Mouse (Mus musculus) forebrain, postnatal 0 days (tissue): ENCODE measurements at regions not wholly inside any gene's neighbourhood (a gene's known extent, or its start where the extent isn't known, plus 50 kb on each side); places are given as distances from the start of the nearest gene placed in this dataset.

ENCODE experiments used
- ATAC-seq: fragments of 200-750 bp; cut with Nextera tagmentation; 2 replicates; pipeline ENCODE4 v1.8.0; 2017; ENCODE audit warnings: mild to moderate bottlenecking, moderate library complexity
- DNase-seq: peaks from one replicate; pipeline ENCODE4 v3.0.0-alpha.2; 2015
- H3K27ac ChIP-seq: fragments of 300-500 bp; sonication (generic); 2 replicates; pipeline ENCODE4 v1.5.1; 2014; ENCODE audit warnings: low read depth, mild to moderate bottlenecking, antibody characterized with exemption, low read length, moderate library complexity, mixed read lengths
- H3K27me3 ChIP-seq: fragments of 300-500 bp; sonication (generic); 2 replicates; pipeline ENCODE4 v1.6.1; 2014; ENCODE audit warnings: mild to moderate bottlenecking, low read length, mixed read lengths; ENCODE audit not compliant: insufficient read depth
- H3K36me3 ChIP-seq: fragments of 300-500 bp; sonication (generic); 2 replicates; pipeline ENCODE4 v1.6.1; 2014; ENCODE audit warnings: mild to moderate bottlenecking, moderate library complexity; ENCODE audit not compliant: insufficient read depth
- H3K4me1 ChIP-seq: fragments of 300-500 bp; sonication (generic); 2 replicates; pipeline ENCODE4 v1.6.1; 2014; ENCODE audit warnings: antibody characterized with exemption; ENCODE audit not compliant: insufficient read depth
- H3K4me2 ChIP-seq: fragments of 300-500 bp; sonication (generic); 2 replicates; pipeline ENCODE4 v1.6.1; 2014; ENCODE audit warnings: low read depth, mild to moderate bottlenecking, moderate library complexity
- H3K4me3 ChIP-seq: fragments of 300-500 bp; sonication (generic); 2 replicates; pipeline ENCODE4 v1.5.1; 2014; ENCODE audit warnings: low read depth, low read length, mixed read lengths
- H3K9ac ChIP-seq: fragments of 300-500 bp; sonication (generic); 2 replicates; pipeline ENCODE4 v1.6.1; 2014; ENCODE audit warnings: mild to moderate bottlenecking
- H3K9me3 ChIP-seq: fragments of 300-500 bp; sonication (generic); 2 replicates; pipeline ENCODE4 v1.6.1; 2016; ENCODE audit warnings: low read length
- CTCF ChIP-seq: sonication (generic); IDR thresholded peaks from 2 replicates; pipeline ENCODE4 v1.5.1; 2016; ENCODE audit warnings: antibody characterized with exemption, control low read depth, low read depth
- WGBS: fragments of 180-500 bp; shearing (Covaris S2); extraction: QIAGEN DNeasy Blood & Tissue Kit; methylation state at CpG from one replicate; pipeline ENCODE4 v1.1.7; 2014; 5-methylcytosine and 5-hydroxymethylcytosine counted together

- no peaks in the 10 kb centered on the region for H3K9me3 ChIP-seq
Measured at GRCm38 (mm10) chr16:47851631-47852030, 431.9 kb upstream of the Dppa4 start.

GRCm38 (mm10) chr16:47859840-47860239 lies 423.7 kb upstream of the Dppa4 start:
- no peak overlapping the region for H3K27ac ChIP-seq
- H3K4me3 ChIP-seq = no peak overlapping the region
- no peaks in the 10 kb centered on the region for H3K9me3 ChIP-seq
- H3K27me3 ChIP-seq = no peaks in the 10 kb centered on the region
- TF ChIP-seq CTCF = no peak
- H3K4me2 ChIP-seq = no peak overlapping the region
- DNase-seq (peak; percentile 24), ATAC-seq (peak; percentile 56)
- no peak overlapping the region for H3K9ac ChIP-seq
- 61% methylated on average over 3 of the region's 3 CpGs for WGBS
- H3K4me1 ChIP-seq = no peaks in the 10 kb centered on the region
- no peaks in the 10 kb centered on the region for H3K36me3 ChIP-seq

More at GRCm38 (mm10) chr16:47851631-47852030, 431.9 kb upstream of the Dppa4 start:
- Histone ChIP-seq H3K4me2 (no peak overlapping the region), H3K36me3 (no peaks in the 10 kb centered on the region), H3K9ac (no peak overlapping the region), H3K4me1 (no peaks in the 10 kb centered on the region), H3K4me3 (no peak overlapping the region), H3K27me3 (no peaks in the 10 kb centered on the region), H3K27ac (no peak overlapping the region)
- ATAC-seq = no peak
- TF ChIP-seq CTCF = no peak
- peak; percentile 33 for DNase-seq
- WGBS = 66% methylated on average over 1 of the region's 1 CpGs

DNA sequence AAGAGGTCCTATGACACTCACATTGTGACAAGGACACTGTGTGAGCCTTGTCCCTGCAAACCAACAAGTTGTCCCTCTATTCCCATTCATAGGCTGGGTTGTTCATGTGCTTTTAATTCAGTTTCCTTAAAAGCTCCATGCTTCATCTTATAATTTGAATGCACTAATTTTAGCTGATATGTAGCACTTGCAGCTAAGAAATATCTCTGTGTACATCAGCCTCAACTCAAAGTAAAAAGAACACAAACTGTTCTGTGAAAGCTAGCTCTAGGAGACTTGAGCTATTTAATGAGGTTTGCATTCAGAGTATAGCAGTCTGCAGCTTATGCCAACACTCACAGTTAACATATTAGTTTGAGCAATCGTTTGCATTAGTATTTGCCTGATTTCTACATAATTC lies 408.3 kb upstream of the Dppa4 start:
- 60% methylated on average over 1 of the region's 1 CpGs for WGBS
- ATAC-seq = no peak
- Histone ChIP-seq H3K4me2 (no peak overlapping the region), H3K36me3 (no peaks in the 10 kb centered on the region), H3K27me3 (no peaks in the 10 kb centered on the region), H3K9me3 (no peaks in the 10 kb centered on the region), H3K4me1 (no peaks in the 10 kb centered on the region), H3K9ac (no peak overlapping the region), H3K27ac (no peak overlapping the region), H3K4me3 (no peak overlapping the region)
- DNase-seq = no peak
- TF ChIP-seq CTCF = no peak

DNA sequence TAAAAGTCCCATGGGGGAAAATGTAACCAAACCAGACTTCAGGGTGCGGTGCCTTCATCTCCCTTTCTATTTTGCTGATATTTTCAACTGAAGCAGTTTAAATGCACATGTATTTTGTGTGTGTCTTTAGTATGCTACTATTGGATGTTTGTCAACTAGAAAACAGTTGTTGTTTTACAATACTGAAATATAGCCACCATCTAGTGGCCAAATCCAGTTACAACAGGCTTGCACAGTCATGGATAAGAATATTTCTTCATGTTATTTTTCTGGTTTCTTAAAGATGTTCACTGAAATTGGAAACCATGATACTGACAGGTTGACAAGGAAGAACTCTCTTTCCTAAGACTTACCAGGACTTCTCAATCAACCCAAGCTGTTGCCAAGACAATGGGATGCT lies 400.1 kb upstream of the Dppa4 start:
- H3K9ac ChIP-seq = no peak overlapping the region
- H3K4me3 ChIP-seq = no peak overlapping the region
- ATAC-seq = peak; percentile 27; the same call in 1 of the 2 replicates
- no peaks in the 10 kb centered on the region for H3K27me3 ChIP-seq
- no peaks in the 10 kb centered on the region for H3K4me1 ChIP-seq
- DNase-seq = peak; percentile 68
- H3K36me3 ChIP-seq = no peaks in the 10 kb centered on the region
- no peak overlapping the region for H3K27ac ChIP-seq
- 93% methylated on average over 1 of the region's 1 CpGs for whole genome bisulfite sequencing
- H3K4me2 ChIP-seq = no peak overlapping the region
- no peaks in the 10 kb centered on the region for H3K9me3 ChIP-seq
- peak; percentile 70 for TF ChIP-seq CTCF

DNA sequence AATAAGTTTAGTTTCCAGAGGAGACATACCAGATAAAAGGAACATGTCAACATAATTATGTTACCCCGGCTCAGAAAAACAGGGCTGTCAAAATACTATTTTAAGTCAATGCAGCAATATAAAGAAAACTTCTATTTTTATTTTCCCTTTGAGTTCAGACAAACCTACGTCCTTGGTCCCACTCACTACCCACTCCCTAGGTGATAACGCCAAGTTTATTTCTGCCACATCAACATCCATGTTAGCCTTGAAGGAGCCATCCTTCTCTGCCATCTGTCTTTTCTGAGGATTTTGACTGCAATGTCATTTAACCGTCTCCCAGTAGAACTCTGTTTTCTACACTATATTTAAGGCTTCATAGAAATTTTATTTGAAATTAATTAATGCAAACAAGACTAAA lies 396.5 kb upstream of the Dppa4 start:
- H3K27ac ChIP-seq = no peak overlapping the region
- H3K4me3 ChIP-seq = no peak overlapping the region
- no peaks in the 10 kb centered on the region for H3K36me3 ChIP-seq
- no peak for TF ChIP-seq CTCF
- no peaks in the 10 kb centered on the region for H3K4me1 ChIP-seq
- DNase-seq (no peak), ATAC-seq (no peak)
- no peaks in the 10 kb centered on the region for H3K27me3 ChIP-seq
- 66% methylated on average over 4 of the region's 4 CpGs for WGBS
- H3K9me3 ChIP-seq = no peaks in the 10 kb centered on the region
- H3K4me2 ChIP-seq = no peak overlapping the region
- no peak overlapping the region for H3K9ac ChIP-seq

DNA sequence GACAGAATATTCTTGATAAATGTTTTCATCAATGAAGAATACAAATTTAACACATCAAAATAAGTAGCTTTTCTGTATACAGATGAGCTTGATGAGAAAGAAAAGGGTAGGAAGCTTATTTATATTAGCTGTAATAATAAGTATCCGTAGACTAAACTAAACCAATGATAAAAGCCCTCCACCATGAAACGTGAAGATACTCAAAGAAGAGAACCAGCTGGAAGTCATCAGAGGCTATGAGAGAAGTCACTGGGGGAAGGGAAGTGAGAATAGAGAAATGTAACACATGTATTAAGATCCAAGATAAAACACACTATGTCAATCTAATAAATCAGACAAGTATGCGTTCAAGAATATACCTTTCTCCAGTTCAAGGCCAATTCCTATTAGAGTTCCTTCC lies 382.7 kb upstream of the Dppa4 start:
- DNase-seq = no peak
- H3K9me3 ChIP-seq = no peaks in the 10 kb centered on the region
- no peaks in the 10 kb centered on the region for H3K4me1 ChIP-seq
- H3K27me3 ChIP-seq = no peaks in the 10 kb centered on the region
- no peak overlapping the region for H3K9ac ChIP-seq
- H3K4me2 ChIP-seq = no peak overlapping the region
- 85% methylated on average over 3 of the region's 3 CpGs for whole genome bisulfite sequencing
- ATAC-seq = no peak
- no peak overlapping the region for H3K4me3 ChIP-seq
- no peak overlapping the region for H3K27ac ChIP-seq
- no peaks in the 10 kb centered on the region for H3K36me3 ChIP-seq
- TF ChIP-seq CTCF = no peak

DNA sequence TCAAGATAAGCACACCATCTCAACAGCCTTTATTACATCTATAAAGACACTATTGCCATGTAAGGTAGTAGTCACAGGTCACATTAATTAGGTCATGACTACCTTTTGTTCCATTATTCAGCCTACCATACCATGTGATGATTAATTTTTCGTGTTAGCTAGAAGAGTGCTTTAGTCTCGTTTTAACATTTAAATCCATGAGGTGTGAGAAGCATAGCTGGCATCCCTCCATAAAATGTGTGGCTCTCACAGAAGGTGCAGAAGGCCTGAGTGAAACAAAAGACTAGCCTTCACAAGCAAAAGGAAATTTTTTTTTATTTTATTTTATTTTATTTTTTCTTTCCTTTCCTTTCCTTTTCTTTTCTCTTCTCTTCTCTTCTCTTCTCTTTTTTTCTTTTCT lies 345.5 kb upstream of the Dppa4 start:
- Histone ChIP-seq H3K9ac (no peak overlapping the region), H3K36me3 (no peaks in the 10 kb centered on the region), H3K4me3 (no peak overlapping the region), H3K27ac (no peak overlapping the region), H3K27me3 (no peaks in the 10 kb centered on the region), H3K4me1 (no peaks in the 10 kb centered on the region), H3K9me3 (no peaks in the 10 kb centered on the region), H3K4me2 (no peak overlapping the region)
- ATAC-seq (no peak), DNase-seq (peak; percentile 5)
- WGBS = 42% methylated on average over 2 of the region's 2 CpGs
- TF ChIP-seq CTCF = no peak
